Mouse (Mus musculus): Measurements from ENCODE around the gene Mknk1. TPM values are rescaled to one million over a fixed set of nuclear protein-coding genes. Genes with fewer than 3 reads are reported as not detected.
A peak's percentile ranks its signal among the peaks of the same experiment; 100 is the strongest.

Gene Mknk1
- polyA plus RNA-seq, 1 experiment from 2014 or later: 26.5 TPM

DNA sequence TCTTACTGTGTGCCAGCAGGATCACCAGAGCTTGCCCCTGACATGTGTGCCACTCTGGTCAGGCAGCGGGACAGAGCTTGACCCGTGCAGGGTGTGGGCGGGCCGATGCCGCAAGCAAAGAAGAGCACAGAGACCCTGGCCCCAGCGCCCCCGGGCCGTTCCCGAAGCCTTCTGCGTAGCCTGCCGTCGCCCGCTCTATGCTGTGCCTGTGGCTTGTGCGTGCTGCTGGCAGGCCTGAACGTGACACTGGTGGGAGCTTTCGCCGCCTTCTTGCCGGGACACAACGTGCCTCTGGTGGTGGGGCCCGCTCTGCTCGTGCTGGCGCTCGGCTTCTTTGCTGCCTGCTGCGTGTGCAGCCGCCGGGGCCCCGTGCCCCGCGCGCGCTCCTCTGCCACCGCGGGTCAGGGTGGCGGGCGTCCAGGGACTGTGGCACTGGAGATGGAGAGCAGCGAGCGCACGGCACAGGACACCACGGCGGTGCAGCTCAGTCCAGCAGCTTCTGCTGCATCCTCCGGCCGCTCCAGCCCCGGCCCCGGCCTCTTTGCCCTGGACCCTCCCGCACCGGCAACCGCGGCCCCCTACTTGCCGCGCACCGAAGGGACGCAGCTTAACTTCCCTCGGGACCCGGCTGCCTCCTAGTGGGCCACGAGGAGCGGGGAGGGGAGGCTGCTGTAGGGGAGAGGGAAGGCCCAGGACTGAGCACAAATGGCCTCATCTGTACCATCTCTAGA is 59.1 kb downstream of the Mknk1 start:
- ATAC-seq (ENCODE audit: insufficient number of reproducible peaks, insufficient read depth, low FRiP score, low TSS enrichment): peak; percentile 13; the same call in 1 of the 2 replicates
- Histone ChIP-seq H3K9ac (peak overlapping the region; percentile 47; the same call in 1 of the 2 replicates), H3K4me2 (replicated peaks) (peak overlapping the region; percentile 89), H3K4me1 (peaks cover 9% of the 10 kb centered on the region), H3K27me3 (peaks cover 68% of the 10 kb centered on the region), H3K27ac (no peak overlapping the region), H3K9me3 (no peaks in the 10 kb centered on the region), H3K36me3 (no peaks in the 10 kb centered on the region), H3K4me3 (peak overlapping the region; percentile 42)
- WGBS: under 1% methylated on average over 54 of the region's 56 CpGs

GRCm38 (mm10) chr4:115902816-115903215 is 63.8 kb downstream of the Mknk1 start:
- no peaks in the 10 kb centered on the region for H3K36me3 ChIP-seq
- H3K9me3 ChIP-seq: no peaks in the 10 kb centered on the region
- ATAC-seq (ENCODE audit: insufficient number of reproducible peaks, insufficient read depth, low FRiP score, low TSS enrichment): no peak
- H3K4me2 ChIP-seq (replicated peaks): no peak overlapping the region
- H3K9ac ChIP-seq: no peak overlapping the region
- peaks cover 7% of the 10 kb centered on the region for H3K4me1 ChIP-seq
- H3K27ac ChIP-seq: no peak overlapping the region
- peaks cover 94% of the 10 kb centered on the region for H3K27me3 ChIP-seq
- H3K4me3 ChIP-seq: no peak overlapping the region
- WGBS: 18% methylated on average over 5 of the region's 5 CpGs

DNA sequence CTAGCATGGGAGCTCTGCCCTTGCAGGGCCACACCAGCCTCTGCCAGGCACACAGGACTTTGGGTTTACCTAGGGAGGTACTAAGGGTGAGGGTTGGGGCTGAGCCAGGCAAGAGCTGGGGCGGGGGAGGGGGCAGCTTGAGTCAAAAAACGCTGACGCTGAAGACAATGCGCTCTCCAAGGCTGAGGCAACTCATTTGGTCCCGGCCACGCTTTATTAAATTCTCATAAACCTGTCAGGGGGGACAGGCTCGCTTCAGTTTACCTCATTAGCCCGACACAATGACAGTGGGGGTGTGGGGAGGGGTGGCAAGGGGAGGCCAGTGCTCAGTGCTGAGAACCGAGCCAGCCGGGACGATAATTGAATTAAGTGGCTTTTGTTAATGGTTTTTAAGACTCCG is 65.4 kb downstream of the Mknk1 start:
- no peak overlapping the region for H3K27ac ChIP-seq
- 0 out of 2 replicates have a peak, but pooled peaks have one; percentile 36 for ATAC-seq (ENCODE audit: insufficient number of reproducible peaks, insufficient read depth, low FRiP score, low TSS enrichment)
- H3K36me3 ChIP-seq: no peaks in the 10 kb centered on the region
- WGBS: 5% methylated on average over 12 of the region's 12 CpGs
- peaks cover 93% of the 10 kb centered on the region for H3K27me3 ChIP-seq
- H3K4me2 ChIP-seq (replicated peaks): no peak overlapping the region
- H3K4me3 ChIP-seq: no peak overlapping the region
- peaks cover 4% of the 10 kb centered on the region; the same call in 1 of the 2 replicates for H3K4me1 ChIP-seq
- H3K9ac ChIP-seq: 0 out of 2 replicates have a peak overlapping the region, but pooled peaks have one; percentile 10
- H3K9me3 ChIP-seq: no peaks in the 10 kb centered on the region

DNA sequence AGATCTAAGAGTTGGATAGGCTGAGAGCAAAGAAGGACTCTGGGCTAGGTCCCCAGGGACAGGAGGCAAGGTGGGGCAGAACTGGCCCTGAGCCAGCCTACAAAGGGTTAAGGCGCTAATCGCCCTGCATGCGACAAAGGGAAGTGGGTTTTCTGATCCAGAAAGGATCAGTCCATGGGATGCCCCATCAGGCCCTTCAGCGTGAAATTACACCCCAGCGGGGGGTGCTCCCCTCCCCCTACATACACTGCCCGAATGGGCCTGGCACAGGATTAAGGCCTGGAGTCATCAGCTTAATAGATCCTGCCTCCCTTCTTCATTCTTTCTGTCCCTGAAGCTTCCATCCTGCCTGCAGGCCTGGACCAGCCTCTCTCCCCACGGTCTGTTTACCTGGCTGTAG is 66.7 kb downstream of the Mknk1 start:
- Histone ChIP-seq H3K9ac (no peak overlapping the region), H3K4me3 (no peak overlapping the region), H3K4me1 (peaks cover 4% of the 10 kb centered on the region; the same call in 1 of the 2 replicates), H3K9me3 (no peaks in the 10 kb centered on the region), H3K4me2 (replicated peaks) (no peak overlapping the region), H3K27me3 (peaks cover 80% of the 10 kb centered on the region), H3K27ac (no peak overlapping the region), H3K36me3 (no peaks in the 10 kb centered on the region)
- 4% methylated on average over 7 of the region's 7 CpGs for WGBS
- no peak for ATAC-seq (ENCODE audit: insufficient number of reproducible peaks, insufficient read depth, low FRiP score, low TSS enrichment)

- Histone ChIP-seq H3K9ac (no peak overlapping the region), H3K4me1 (peaks cover 9% of the 10 kb centered on the region), H3K9me3 (no peaks in the 10 kb centered on the region), H3K36me3 (no peaks in the 10 kb centered on the region), H3K27me3 (peaks cover 71% of the 10 kb centered on the region), H3K4me3 (no peak overlapping the region), H3K4me2 (replicated peaks) (no peak overlapping the region), H3K27ac (no peak overlapping the region)
- ATAC-seq (ENCODE audit: insufficient number of reproducible peaks, insufficient read depth, low FRiP score, low TSS enrichment): no peak
- 83% methylated on average over 3 of the region's 3 CpGs for WGBS
Measured at GRCm38 (mm10) chr4:115906791-115907190, 67.8 kb downstream of the Mknk1 start.

DNA sequence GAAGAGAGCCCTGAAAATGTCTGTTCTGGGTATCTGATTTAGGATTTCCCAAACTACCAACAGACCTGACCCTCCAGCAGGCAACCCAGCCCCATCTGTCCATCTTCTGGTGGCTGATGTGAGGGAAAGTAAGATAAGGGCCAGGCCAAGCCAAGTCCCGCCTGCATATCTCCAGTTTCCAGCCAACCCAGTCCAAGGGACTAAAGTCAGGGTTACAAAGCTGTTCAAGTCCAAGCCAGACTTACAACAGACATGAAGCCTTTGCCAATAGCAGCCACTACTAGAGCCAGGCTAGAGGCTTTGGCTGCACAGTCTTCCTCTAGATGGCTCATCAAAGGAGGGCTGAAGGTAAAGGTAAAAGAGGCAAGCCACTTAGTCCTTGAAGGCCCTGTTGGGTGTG is 69.0 kb downstream of the Mknk1 start:
- H3K4me1 ChIP-seq: peaks cover 12% of the 10 kb centered on the region
- no peaks in the 10 kb centered on the region for H3K9me3 ChIP-seq
- no peak overlapping the region for H3K4me2 ChIP-seq (replicated peaks)
- no peak overlapping the region for H3K27ac ChIP-seq
- WGBS: 67% methylated on average over 1 of the region's 1 CpGs
- no peak overlapping the region for H3K4me3 ChIP-seq
- no peaks in the 10 kb centered on the region for H3K36me3 ChIP-seq
- no peak overlapping the region for H3K9ac ChIP-seq
- no peak for ATAC-seq (ENCODE audit: insufficient number of reproducible peaks, insufficient read depth, low FRiP score, low TSS enrichment)
- H3K27me3 ChIP-seq: peaks cover 61% of the 10 kb centered on the region

- Histone ChIP-seq H3K9me3 (no peaks in the 10 kb centered on the region), H3K4me2 (replicated peaks) (no peak overlapping the region), H3K27ac (no peak overlapping the region), H3K9ac (no peak overlapping the region), H3K27me3 (peaks cover 57% of the 10 kb centered on the region), H3K4me3 (no peak overlapping the region), H3K4me1 (peaks cover 12% of the 10 kb centered on the region), H3K36me3 (no peaks in the 10 kb centered on the region)
- 15% methylated on average over 7 of the region's 7 CpGs for WGBS
- no peak for ATAC-seq (ENCODE audit: insufficient number of reproducible peaks, insufficient read depth, low FRiP score, low TSS enrichment)
Measured at GRCm38 (mm10) chr4:115908641-115909040, 69.6 kb downstream of the Mknk1 start.

DNA sequence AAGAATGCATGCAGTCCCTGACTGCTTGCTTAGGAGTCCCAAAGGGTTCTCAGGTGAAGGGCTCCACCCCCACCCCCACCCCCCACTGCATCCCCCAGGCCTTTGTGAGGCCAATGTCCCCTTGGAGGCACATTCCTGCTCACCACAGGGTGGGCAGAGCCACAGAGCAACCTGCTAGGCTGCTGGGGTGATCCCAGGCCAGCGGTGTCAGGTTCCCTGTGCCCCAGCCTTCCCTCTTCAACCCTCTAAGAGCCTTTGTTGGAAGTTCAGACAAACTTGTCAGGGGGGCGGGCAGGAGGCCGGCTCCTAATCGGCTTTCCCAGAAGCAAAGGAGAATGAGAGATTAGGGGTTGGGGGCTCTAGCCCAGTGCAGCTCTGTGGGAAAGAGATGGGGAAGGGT is 72.6 kb downstream of the Mknk1 start:
- H3K4me2 ChIP-seq (replicated peaks): no peak overlapping the region
- H3K27ac ChIP-seq: no peak overlapping the region
- 5% methylated on average over 4 of the region's 4 CpGs for WGBS
- H3K36me3 ChIP-seq: no peaks in the 10 kb centered on the region
- peak; percentile 67; the same call in 1 of the 2 replicates for ATAC-seq (ENCODE audit: insufficient number of reproducible peaks, insufficient read depth, low FRiP score, low TSS enrichment)
- H3K4me1 ChIP-seq: peaks cover 12% of the 10 kb centered on the region
- no peak overlapping the region for H3K4me3 ChIP-seq
- peaks cover 27% of the 10 kb centered on the region for H3K27me3 ChIP-seq
- no peak overlapping the region for H3K9ac ChIP-seq
- no peaks in the 10 kb centered on the region for H3K9me3 ChIP-seq

GRCm38 (mm10) chr4:115919911-115920310 is 80.9 kb downstream of the Mknk1 start:
- peaks cover 17% of the 10 kb centered on the region for H3K27me3 ChIP-seq
- WGBS: 81% methylated on average over 16 of the region's 16 CpGs
- no peak for ATAC-seq (ENCODE audit: insufficient number of reproducible peaks, insufficient read depth, low FRiP score, low TSS enrichment)

DNA sequence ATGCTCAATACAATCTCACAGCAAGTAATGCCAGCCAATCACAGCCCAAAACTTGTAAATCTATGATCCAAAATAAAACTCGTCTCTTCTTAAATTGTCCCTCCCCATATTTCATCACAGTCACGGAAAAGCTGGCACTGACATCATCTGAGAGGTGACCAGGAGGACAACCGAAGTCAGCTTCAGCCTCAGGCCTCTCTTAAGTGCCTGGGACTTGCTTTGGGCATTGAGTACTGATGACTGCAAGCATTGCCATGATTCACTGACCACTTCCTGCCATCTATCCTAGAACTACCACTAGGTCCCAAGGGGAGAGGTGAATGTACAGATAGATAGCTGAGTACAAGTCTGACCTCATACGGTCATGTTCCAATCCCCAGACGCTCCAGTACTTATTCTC is 83.7 kb downstream of the Mknk1 start:
- WGBS: 85% methylated on average over 5 of the region's 5 CpGs
- ATAC-seq (ENCODE audit: insufficient number of reproducible peaks, insufficient read depth, low FRiP score, low TSS enrichment): no peak
- Histone ChIP-seq H3K27ac (no peak overlapping the region), H3K4me1 (no peaks in the 10 kb centered on the region), H3K4me2 (replicated peaks) (no peak overlapping the region), H3K9ac (no peak overlapping the region), H3K4me3 (no peak overlapping the region), H3K27me3 (peaks cover 16% of the 10 kb centered on the region; the same call in 1 of the 2 replicates), H3K9me3 (no peaks in the 10 kb centered on the region), H3K36me3 (no peaks in the 10 kb centered on the region)

More at GRCm38 (mm10) chr4:115919911-115920310, 80.9 kb downstream of the Mknk1 start:
- H3K9ac ChIP-seq: no peak overlapping the region
- H3K27ac ChIP-seq: no peak overlapping the region
- no peaks in the 10 kb centered on the region for H3K4me1 ChIP-seq
- H3K36me3 ChIP-seq: no peaks in the 10 kb centered on the region
- H3K9me3 ChIP-seq: no peaks in the 10 kb centered on the region
- H3K4me2 ChIP-seq (replicated peaks): no peak overlapping the region
- no peak overlapping the region for H3K4me3 ChIP-seq

DNA sequence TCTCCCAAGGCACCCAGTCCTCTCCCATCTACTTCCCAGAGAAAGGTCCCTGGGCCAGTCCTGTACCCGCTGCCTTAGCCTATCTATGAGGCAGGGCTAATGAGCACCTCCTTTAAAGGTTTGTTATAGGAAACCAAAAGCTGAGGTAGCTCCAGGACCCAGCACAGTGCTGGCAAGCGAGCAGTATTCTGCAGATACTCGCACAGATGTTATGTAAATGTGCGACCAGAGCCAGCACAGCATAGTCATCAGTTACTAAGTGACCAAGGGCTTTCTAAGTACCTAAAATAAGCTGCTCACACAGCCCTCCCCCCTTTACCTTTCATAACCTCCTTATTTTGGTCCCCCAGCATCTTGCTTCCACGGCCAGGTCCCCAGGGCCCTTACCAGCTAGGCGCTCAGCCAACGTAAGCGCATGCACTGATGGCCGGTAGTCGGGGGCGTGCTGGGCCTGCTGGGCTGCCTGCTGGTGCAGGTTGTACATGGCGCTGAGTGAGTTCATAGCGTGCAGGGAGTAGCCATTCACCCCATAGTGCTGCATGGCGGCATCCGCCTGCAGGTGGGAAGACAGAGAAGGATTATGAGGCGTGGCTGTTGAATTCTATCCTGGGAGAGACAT is 84.4 kb downstream of the Mknk1 start:
- no peak overlapping the region for H3K27ac ChIP-seq
- 74% methylated on average over 16 of the region's 16 CpGs for WGBS
- H3K27me3 ChIP-seq: peaks cover 14% of the 10 kb centered on the region; the same call in 1 of the 2 replicates
- no peak overlapping the region for H3K4me2 ChIP-seq (replicated peaks)
- no peak for ATAC-seq (ENCODE audit: insufficient number of reproducible peaks, insufficient read depth, low FRiP score, low TSS enrichment)
- no peak overlapping the region for H3K9ac ChIP-seq
- no peak overlapping the region for H3K4me3 ChIP-seq
- no peaks in the 10 kb centered on the region for H3K4me1 ChIP-seq
- no peaks in the 10 kb centered on the region for H3K36me3 ChIP-seq
- no peaks in the 10 kb centered on the region for H3K9me3 ChIP-seq

GRCm38 (mm10) chr4:115927637-115928036 is 88.6 kb downstream of the Mknk1 start:
- no peak overlapping the region for H3K4me3 ChIP-seq
- no peaks in the 10 kb centered on the region for H3K4me1 ChIP-seq
- H3K27me3 ChIP-seq: peaks cover 43% of the 10 kb centered on the region
- H3K4me2 ChIP-seq (replicated peaks): no peak overlapping the region
- no peak for ATAC-seq (ENCODE audit: insufficient number of reproducible peaks, insufficient read depth, low FRiP score, low TSS enrichment)
- 61% methylated on average over 7 of the region's 7 CpGs for whole genome bisulfite sequencing
- H3K9ac ChIP-seq: no peak overlapping the region
- H3K27ac ChIP-seq: no peak overlapping the region
- no peaks in the 10 kb centered on the region for H3K36me3 ChIP-seq
- no peaks in the 10 kb centered on the region for H3K9me3 ChIP-seq
